Comparison of ENCODE assay signal across 8 mouse cellular contexts in genomic region chr10:121364306-121364705, GRCm38 (mm10). TPM values are rescaled to one million over a fixed set of nuclear protein-coding genes. Genes with fewer than 3 reads are reported as not detected.
A peak's percentile ranks its signal among the peaks of the same experiment; 100 is the strongest.
DNase-seq lines count a peak whose midpoint lies in the region; ATAC-seq and TF ChIP-seq lines count a peak whose summit lies in the region.

No protein-coding gene starts in this region.

- WGBS in heart, embryonic 16.5 days: 29% methylated on average over 15 of the region's 15 CpGs
- 30% methylated on average over 15 of the region's 15 CpGs for WGBS in hindbrain, embryonic 12.5 days

- no peaks in the 10 kb centered on the region for H3K27me3 ChIP-seq in heart, embryonic 16.5 days (ENCODE audit: control insufficient read depth, insufficient read depth, low read length)
- no peaks in the 10 kb centered on the region for H3K27me3 ChIP-seq in hindbrain, embryonic 12.5 days

- TF ChIP-seq POLR2A in bone marrow macrophage, adult 2 months (IDR thresholded peaks at IDR 0.05; ENCODE audit: borderline replicate concordance, low read depth, low read length): no peak

- H3K9ac ChIP-seq in heart, embryonic 16.5 days (ENCODE audit: low read length): peak overlapping the region; percentile 82
- peak overlapping the region; percentile 92 for H3K9ac ChIP-seq in hindbrain, embryonic 12.5 days

- H3K36me3 ChIP-seq in heart, embryonic 16.5 days (ENCODE audit: control insufficient read depth, insufficient read depth): no peaks in the 10 kb centered on the region
- H3K36me3 ChIP-seq in hindbrain, embryonic 12.5 days: no peaks in the 10 kb centered on the region; the same call in 1 of the 2 replicates

- H3K27ac ChIP-seq in heart, embryonic 16.5 days (ENCODE audit: low read length): no peak overlapping the region
- no peak overlapping the region for H3K27ac ChIP-seq in bone marrow macrophage, adult 2 months (ENCODE audit: insufficient read depth, low read depth, low read length)
- H3K27ac ChIP-seq in hindbrain, embryonic 12.5 days: peak overlapping the region; percentile 74; the same call in 1 of the 2 replicates

- H3K4me3 ChIP-seq in heart, embryonic 16.5 days (ENCODE audit: low read length): peak overlapping the region; percentile 71
- peak overlapping the region; percentile 46 for H3K4me3 ChIP-seq in bone marrow macrophage, adult 2 months (ENCODE audit: insufficient read depth, low read length)
- H3K4me3 ChIP-seq in hindbrain, embryonic 12.5 days: peak overlapping the region; percentile 98

- peaks cover 13% of the 10 kb centered on the region for H3K4me1 ChIP-seq in heart, embryonic 16.5 days (ENCODE audit: control insufficient read depth, insufficient read depth, low read length)
- peaks cover 28% of the 10 kb centered on the region for H3K4me1 ChIP-seq in bone marrow macrophage, adult 2 months (ENCODE audit: control insufficient read depth, insufficient read depth, low read length)
- peaks cover 25% of the 10 kb centered on the region for H3K4me1 ChIP-seq in hindbrain, embryonic 12.5 days

- no peak for ATAC-seq in heart, embryonic 16.5 days (replicated peaks; ENCODE audit: extremely low read depth, insufficient read depth, low FRiP score)
- ATAC-seq in hindbrain, embryonic 12.5 days (ENCODE audit: low FRiP score): peak; percentile 43; the same call in 1 of the 2 replicates
- 0 out of 2 replicates have a peak, but pooled peaks have one; percentile 3 for ATAC-seq in megakaryocyte-erythroid progenitor cell, adult 5-6 weeks (replicated peaks; ENCODE audit: low FRiP score, low TSS enrichment, poor library complexity, severe bottlenecking)

- H3K4me2 ChIP-seq in heart, embryonic 16.5 days (ENCODE audit: low read depth, low read length): peak overlapping the region; percentile 79
- H3K4me2 ChIP-seq in hindbrain, embryonic 12.5 days (replicated peaks): peak overlapping the region; percentile 81

- DNase-seq in heart, adult 11 months: no peak
- no peak for DNase-seq in urinary bladder, postnatal 25 days (ENCODE audit: low spot score)
- DNase-seq in adrenal gland, adult 8-10 months: no peak
- no peak for DNase-seq in left cerebral cortex, adult 9 months (ENCODE audit: low spot score in 2 of 2)

- no peak for TF ChIP-seq CTCF in bone marrow macrophage, adult 2 months (IDR thresholded peaks at IDR 0.05; ENCODE audit: low read depth, low read length)

- H3K9me3 ChIP-seq in heart, embryonic 16.5 days (replicated peaks; ENCODE audit: control insufficient read depth, low read length): 0 out of 2 replicates have a peak, but pooled peaks cover 3% of the 10 kb centered on the region
- H3K9me3 ChIP-seq in hindbrain, embryonic 12.5 days (replicated peaks): no peaks in the 10 kb centered on the region

RNA-seq across cellular contexts. Expression of gene Gns, which starts 0.6 kb away (rescaled TPM):
- 29.0 and 31.9 TPM in 2 replicates for polyA plus RNA-seq in heart, embryonic 16.5 days (2015; fragmentation: Nextera tagmentation; extraction: Ambion mirVana)
- polyA plus RNA-seq in bone marrow macrophage, adult 2 months (2012; ENCODE audit: insufficient read depth, insufficient read length, missing spikeins): 302 and 313 TPM in 2 replicates
- polyA plus RNA-seq in hindbrain, embryonic 12.5 days (2016; fragmentation: Nextera tagmentation; extraction: Ambion mirVana): 50.8 and 54.1 TPM in 2 replicates
- 21.9 and 33.9 TPM in 2 replicates for total RNA-seq in megakaryocyte-erythroid progenitor cell, adult 5-6 weeks (2014; fragmentation: Nextera tagmentation)
- 17.3 and 23.7 TPM in 2 replicates for total RNA-seq in megakaryocyte-erythroid progenitor cell, adult 5-6 weeks (2017)
- total RNA-seq in adrenal gland, adult 8-10 months (2022): 100 to 1,000 TPM; 181 to 274 (median 211) TPM

RNA-seq across cellular contexts. Expression of gene Tbc1d30, which starts 13.2 kb away (rescaled TPM):
- 1.2 and 1.8 TPM in 2 replicates for polyA plus RNA-seq in heart, embryonic 16.5 days (2015; fragmentation: Nextera tagmentation; extraction: Ambion mirVana)
- 1.2 and 1.3 TPM in 2 replicates for polyA plus RNA-seq in bone marrow macrophage, adult 2 months (2012; ENCODE audit: insufficient read depth, insufficient read length, missing spikeins)
- polyA plus RNA-seq in hindbrain, embryonic 12.5 days (2016; fragmentation: Nextera tagmentation; extraction: Ambion mirVana): 6.7 and 7.9 TPM in 2 replicates
- 0.57 TPM in 1 of 2 replicates, not detected in the other for total RNA-seq in megakaryocyte-erythroid progenitor cell, adult 5-6 weeks (2014; fragmentation: Nextera tagmentation)
- total RNA-seq in megakaryocyte-erythroid progenitor cell, adult 5-6 weeks (2017): 0.57 TPM in 1 of 2 replicates, not detected in the other
- 10 to 100 TPM in 1 of 4 experiments, 1 to 10 TPM in 3; 3.2 to 11.0 (median 7.9) TPM for total RNA-seq in adrenal gland, adult 8-10 months (2022)

Comparison
In these comparisons a context has a peak if more than half of its experiments do, and no peak if none do; other contexts are left out.
1. H3K4me3 ChIP-seq: peak in every context shown above with its lines; median percentile 98 in hindbrain, embryonic 12.5 days; 71 in heart, embryonic 16.5 days; 46 in bone marrow macrophage, adult 2 months.